Mouse (Mus musculus): ENCODE measurements around the gene Mthfr. TPM values are rescaled to one million over a fixed set of nuclear protein-coding genes. Genes with fewer than 3 reads are reported as not detected.
"Not testable (repeated sequence)": the region's sequence is repeated elsewhere in the genome, so short reads cannot be mapped to it uniquely, and the experiment has no call there.

The Mthfr gene
- polyA plus RNA-seq, 1 experiment from 2014 or later = 4.5 TPM

DNA sequence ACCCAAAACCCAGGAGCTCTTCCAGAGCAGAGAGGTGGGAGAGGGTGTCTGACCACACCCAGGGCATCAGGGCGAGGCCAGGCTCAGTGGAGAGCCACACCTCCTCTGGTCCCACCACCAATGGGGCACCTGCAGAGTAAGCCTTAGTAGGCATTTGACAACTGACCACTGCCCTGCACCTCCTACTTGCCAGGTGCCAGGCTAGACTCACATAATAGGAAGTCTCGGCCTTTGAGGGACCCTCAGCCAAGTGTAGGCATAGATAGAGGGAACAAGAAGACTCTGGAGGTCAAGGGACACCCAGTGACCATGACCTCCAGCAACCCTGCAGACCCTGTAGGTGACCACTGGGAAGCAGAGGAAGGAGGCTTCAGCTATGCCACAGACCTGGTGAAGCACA is 5.2 kb downstream of the Mthfr start:
- ATAC-seq = no peak
- TF ChIP-seq EP300 (IDR thresholded peaks at IDR 0.05; ENCODE audit: low read depth) (no peak), CTCF (IDR thresholded peaks at IDR 0.05; ENCODE audit: low read depth) (no peak)
- peaks cover 54% of the 10 kb centered on the region for H3K4me1 ChIP-seq (ENCODE audit: insufficient read depth)
- peaks cover 16% of the 10 kb centered on the region for H3K36me3 ChIP-seq (replicated peaks; ENCODE audit: insufficient read depth, low read length)
- no peak overlapping the region for H3K9ac ChIP-seq (replicated peaks)
- WGBS (ENCODE audit: insufficient replicate concordance) = 71% methylated on average over 2 of the region's 2 CpGs
- no peaks in the 10 kb centered on the region for H3K9me3 ChIP-seq (ENCODE audit: low read length)
- no peaks in the 10 kb centered on the region for H3K27me3 ChIP-seq (ENCODE audit: insufficient read depth, low read length)
- H3K4me2 ChIP-seq (ENCODE audit: low read depth, low read length) = no peak overlapping the region
- DNase-seq = no peak
- no peak overlapping the region for H3K4me3 ChIP-seq (ENCODE audit: low read depth, low read length)
- H3K27ac ChIP-seq (ENCODE audit: low read depth) = 0 out of 2 replicates have a peak overlapping the region, but pooled peaks have one; percentile 16

GRCm38 (mm10) chr4:148046450-148047031 is 7.7 kb downstream of the Mthfr start:
- H3K9me3 ChIP-seq (ENCODE audit: low read length) = no peaks in the 10 kb centered on the region
- peak; percentile 88 for ATAC-seq
- peaks cover 20% of the 10 kb centered on the region for H3K36me3 ChIP-seq (replicated peaks; ENCODE audit: insufficient read depth, low read length)
- no peak overlapping the region for H3K9ac ChIP-seq (replicated peaks)
- no peaks in the 10 kb centered on the region for H3K27me3 ChIP-seq (ENCODE audit: insufficient read depth, low read length)
- no peak overlapping the region for H3K4me3 ChIP-seq (ENCODE audit: low read depth, low read length)
- peak overlapping the region; percentile 50 for H3K27ac ChIP-seq (ENCODE audit: low read depth)
- WGBS (ENCODE audit: insufficient replicate concordance) = 37% methylated on average over 4 of the region's 4 CpGs
- no peak for DNase-seq
- peaks cover 30% of the 10 kb centered on the region for H3K4me1 ChIP-seq (ENCODE audit: insufficient read depth)
- H3K4me2 ChIP-seq (ENCODE audit: low read depth, low read length) = peak overlapping the region; percentile 26; the same call in 1 of the 2 replicates
- TF ChIP-seq CTCF (IDR thresholded peaks at IDR 0.05; ENCODE audit: low read depth) (no peak), EP300 (IDR thresholded peaks at IDR 0.05; ENCODE audit: low read depth) (peak; percentile 87)

- H3K4me2 ChIP-seq (ENCODE audit: low read depth, low read length); DNase-seq; H3K27ac ChIP-seq (ENCODE audit: low read depth); H3K27me3 ChIP-seq (ENCODE audit: insufficient read depth, low read length); H3K9ac ChIP-seq (replicated peaks); H3K4me3 ChIP-seq (ENCODE audit: low read depth, low read length); ATAC-seq; H3K9me3 ChIP-seq (ENCODE audit: low read length): not testable (repeated sequence)
- peaks cover 40% of the 10 kb centered on the region for H3K36me3 ChIP-seq (replicated peaks; ENCODE audit: insufficient read depth, low read length)
- WGBS (ENCODE audit: insufficient replicate concordance) = 83% methylated on average over 3 of the region's 3 CpGs
- H3K4me1 ChIP-seq (ENCODE audit: insufficient read depth) = peaks cover 10% of the 10 kb centered on the region
Measured at GRCm38 (mm10) chr4:148050396-148050914, 11.6 kb downstream of the Mthfr start.

DNA sequence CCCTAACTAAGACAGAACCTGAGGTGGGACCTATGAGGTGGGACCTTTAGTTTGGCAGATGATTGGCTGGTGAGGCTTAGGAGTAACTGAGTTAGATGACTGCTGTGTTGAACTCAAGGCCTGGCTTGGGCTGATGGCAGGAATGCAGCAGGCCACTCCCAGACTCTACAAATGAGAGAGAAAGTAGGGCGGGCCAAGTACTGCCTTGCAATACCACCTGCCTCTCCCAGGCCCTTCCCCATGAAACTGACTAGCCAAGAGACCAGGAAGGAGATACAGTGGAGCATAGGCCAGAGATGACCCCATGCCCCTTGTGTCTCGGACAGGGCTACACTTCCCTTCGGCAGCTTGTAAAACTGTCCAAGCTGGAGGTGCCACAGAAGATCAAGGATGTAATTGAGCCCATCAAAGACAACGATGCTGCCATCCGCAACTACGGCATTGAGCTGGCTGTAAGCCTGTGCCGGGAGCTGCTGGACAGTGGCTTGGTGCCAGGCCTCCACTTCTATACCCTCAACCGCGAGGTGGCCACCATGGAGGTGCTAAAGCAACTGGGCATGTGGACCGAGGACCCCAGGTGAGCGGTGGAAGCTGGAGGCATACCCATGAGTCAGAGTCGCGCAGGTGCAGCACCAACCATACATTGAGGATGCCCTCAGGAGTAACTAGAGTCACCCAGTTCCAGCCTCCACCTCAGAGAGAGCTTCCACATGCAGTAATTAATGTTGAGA is 12.3 kb downstream of the Mthfr start:
- ATAC-seq = no peak
- no peak for DNase-seq
- no peak overlapping the region for H3K4me2 ChIP-seq (ENCODE audit: low read depth, low read length)
- TF ChIP-seq CTCF (IDR thresholded peaks at IDR 0.05; ENCODE audit: low read depth) (no peak), EP300 (IDR thresholded peaks at IDR 0.05; ENCODE audit: low read depth) (no peak)
- no peak overlapping the region for H3K9ac ChIP-seq (replicated peaks)
- no peaks in the 10 kb centered on the region for H3K27me3 ChIP-seq (ENCODE audit: insufficient read depth, low read length)
- H3K36me3 ChIP-seq (replicated peaks; ENCODE audit: insufficient read depth, low read length) = peaks cover 43% of the 10 kb centered on the region
- peaks cover 8% of the 10 kb centered on the region for H3K4me1 ChIP-seq (ENCODE audit: insufficient read depth)
- no peak overlapping the region for H3K27ac ChIP-seq (ENCODE audit: low read depth)
- H3K4me3 ChIP-seq (ENCODE audit: low read depth, low read length) = no peak overlapping the region
- 90% methylated on average over 13 of the region's 13 CpGs for WGBS (ENCODE audit: insufficient replicate concordance)
- H3K9me3 ChIP-seq (ENCODE audit: low read length) = no peaks in the 10 kb centered on the region

DNA sequence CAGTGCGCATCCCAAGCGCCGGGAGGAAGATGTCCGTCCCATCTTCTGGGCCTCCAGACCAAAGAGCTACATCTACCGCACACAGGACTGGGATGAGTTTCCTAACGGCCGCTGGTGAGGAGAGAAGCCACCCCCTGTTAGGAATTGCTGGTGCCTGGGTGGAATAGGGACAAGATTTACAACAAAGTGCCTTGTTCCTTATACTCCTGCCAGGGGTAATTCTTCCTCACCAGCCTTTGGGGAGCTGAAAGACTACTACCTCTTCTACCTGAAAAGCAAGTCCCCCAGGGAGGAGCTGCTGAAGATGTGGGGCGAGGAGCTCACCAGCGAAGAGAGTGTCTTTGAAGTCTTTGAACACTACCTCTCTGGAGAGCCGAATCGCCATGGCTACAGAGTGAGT is 13.0 kb downstream of the Mthfr start:
- no peaks in the 10 kb centered on the region for H3K9me3 ChIP-seq (ENCODE audit: low read length)
- no peak for TF ChIP-seq EP300 (IDR thresholded peaks at IDR 0.05; ENCODE audit: low read depth)
- H3K4me1 ChIP-seq (ENCODE audit: insufficient read depth) = peaks cover 5% of the 10 kb centered on the region
- ATAC-seq (no peak), DNase-seq (no peak)
- H3K4me2 ChIP-seq (ENCODE audit: low read depth, low read length) = no peak overlapping the region
- no peak overlapping the region for H3K9ac ChIP-seq (replicated peaks)
- no peak overlapping the region for H3K27ac ChIP-seq (ENCODE audit: low read depth)
- no peak overlapping the region for H3K4me3 ChIP-seq (ENCODE audit: low read depth, low read length)
- H3K36me3 ChIP-seq (replicated peaks; ENCODE audit: insufficient read depth, low read length) = peaks cover 48% of the 10 kb centered on the region
- H3K27me3 ChIP-seq (ENCODE audit: insufficient read depth, low read length) = no peaks in the 10 kb centered on the region
- WGBS (ENCODE audit: insufficient replicate concordance) = 94% methylated on average over 11 of the region's 11 CpGs

DNA sequence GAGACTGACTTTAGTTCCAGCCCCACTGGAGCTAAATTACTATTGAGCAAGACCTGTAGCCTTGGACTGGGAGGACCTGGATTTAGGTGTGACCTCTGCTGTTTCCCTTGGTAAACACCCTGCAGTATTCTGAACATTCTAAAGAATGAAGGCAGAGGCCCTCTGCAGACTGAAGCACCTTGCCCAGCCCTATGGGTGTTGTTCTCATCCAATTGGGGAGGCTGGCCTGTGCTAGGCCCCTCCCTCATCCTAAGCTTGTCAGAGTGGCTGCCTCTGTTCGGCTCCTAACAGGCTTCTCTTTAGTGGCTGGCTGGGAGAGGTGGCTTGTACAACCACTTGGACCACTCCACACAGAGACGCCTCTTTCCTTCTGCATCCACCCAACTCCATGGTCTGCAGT is 14.1 kb downstream of the Mthfr start:
- ATAC-seq = no peak
- peaks cover 10% of the 10 kb centered on the region; the same call in 1 of the 2 replicates for H3K4me1 ChIP-seq (ENCODE audit: insufficient read depth)
- H3K36me3 ChIP-seq (replicated peaks; ENCODE audit: insufficient read depth, low read length) = peaks cover 48% of the 10 kb centered on the region
- no peaks in the 10 kb centered on the region for H3K27me3 ChIP-seq (ENCODE audit: insufficient read depth, low read length)
- DNase-seq = no peak
- H3K9ac ChIP-seq (replicated peaks) = no peak overlapping the region
- no peaks in the 10 kb centered on the region for H3K9me3 ChIP-seq (ENCODE audit: low read length)
- H3K27ac ChIP-seq (ENCODE audit: low read depth) = no peak overlapping the region
- no peak overlapping the region for H3K4me2 ChIP-seq (ENCODE audit: low read depth, low read length)
- TF ChIP-seq EP300 (IDR thresholded peaks at IDR 0.05; ENCODE audit: low read depth) (no peak), CTCF (IDR thresholded peaks at IDR 0.05; ENCODE audit: low read depth) (no peak)
- H3K4me3 ChIP-seq (ENCODE audit: low read depth, low read length) = no peak overlapping the region
- 63% methylated on average over 2 of the region's 2 CpGs for WGBS (ENCODE audit: insufficient replicate concordance)

All from liver, postnatal 0 days (tissue).